In genomic region chr10:29285757-29286156, GRCm38 (mm10) we compare ENCODE assay signal across 20 mouse cellular contexts. TPM values are rescaled to one million over a fixed set of nuclear protein-coding genes. Genes with fewer than 3 reads are reported as not detected.
DNase-seq lines count a peak whose midpoint lies in the region; ATAC-seq and TF ChIP-seq lines count a peak whose summit lies in the region.
"Had no signal": no experiment of that assay in that cellular context is flagged by ENCODE, and none has a peak within 500 bp of the region (broad histone marks: within the 10 kb centered on the region; RNA-seq: fewer than 3 reads in every experiment).

No protein-coding gene starts in this region.

- no peaks in the 10 kb centered on the region for H3K9me3 ChIP-seq in intestine, embryonic 14.5 days (ENCODE audit: control insufficient read depth, low read length)
- no peaks in the 10 kb centered on the region for H3K9me3 ChIP-seq in intestine, postnatal 0 days (ENCODE audit: control insufficient read depth)
- H3K9me3 ChIP-seq in lung, postnatal 0 days (ENCODE audit: low read length), result no peaks in the 10 kb centered on the region
- no peaks in the 10 kb centered on the region for H3K9me3 ChIP-seq in stomach, postnatal 0 days (ENCODE audit: control insufficient read depth, low read length)
- H3K9me3 ChIP-seq: forebrain, embryonic 10.5 days; hindbrain, embryonic 13.5 days; midbrain, embryonic 13.5 days had no signal

- TF ChIP-seq EP300 in lung, postnatal 0 days (IDR thresholded peaks at IDR 0.05), result no peak
- no peak for TF ChIP-seq EP300 in stomach, postnatal 0 days (optimal IDR thresholded peaks at IDR 0.05)

- no peaks in the 10 kb centered on the region for H3K27me3 ChIP-seq in intestine, embryonic 14.5 days (replicated peaks; ENCODE audit: control insufficient read depth, insufficient read depth, low read length)
- no peaks in the 10 kb centered on the region for H3K27me3 ChIP-seq in intestine, postnatal 0 days (replicated peaks; ENCODE audit: control insufficient read depth, insufficient read depth, low read length)
- H3K27me3 ChIP-seq in lung, postnatal 0 days (replicated peaks; ENCODE audit: insufficient read depth, low read length), result no peaks in the 10 kb centered on the region
- no peaks in the 10 kb centered on the region for H3K27me3 ChIP-seq in stomach, postnatal 0 days (ENCODE audit: control insufficient read depth, insufficient read depth, low read length)
- H3K27me3 ChIP-seq: hindbrain, embryonic 13.5 days; midbrain, embryonic 13.5 days had no signal

- H3K36me3 ChIP-seq in intestine, embryonic 14.5 days (ENCODE audit: control insufficient read depth, insufficient read depth, low read length), result no peaks in the 10 kb centered on the region
- H3K36me3 ChIP-seq in intestine, postnatal 0 days (ENCODE audit: control insufficient read depth, insufficient read depth), result no peaks in the 10 kb centered on the region
- H3K36me3 ChIP-seq in lung, postnatal 0 days (ENCODE audit: insufficient read depth, low read length), result no peaks in the 10 kb centered on the region
- H3K36me3 ChIP-seq in stomach, postnatal 0 days (ENCODE audit: control insufficient read depth, insufficient read depth, low read length), result no peaks in the 10 kb centered on the region
- H3K36me3 ChIP-seq: forebrain, embryonic 10.5 days; hindbrain, embryonic 13.5 days; midbrain, embryonic 13.5 days had no signal

- H3K4me3 ChIP-seq in intestine, embryonic 14.5 days (ENCODE audit: low read depth, low read length), result no peak overlapping the region
- H3K4me3 ChIP-seq in intestine, postnatal 0 days (ENCODE audit: low read depth, low read length), result no peak overlapping the region
- no peak overlapping the region for H3K4me3 ChIP-seq in lung, postnatal 0 days (ENCODE audit: low read depth, low read length)
- H3K4me3 ChIP-seq in stomach, postnatal 0 days (ENCODE audit: low read depth, low read length), result no peak overlapping the region
- H3K4me3 ChIP-seq: forebrain, embryonic 10.5 days; hindbrain, embryonic 13.5 days; midbrain, embryonic 13.5 days; myocyte had no signal

- H3K9ac ChIP-seq in intestine, embryonic 14.5 days (ENCODE audit: low read length), result no peak overlapping the region
- no peak overlapping the region for H3K9ac ChIP-seq in intestine, postnatal 0 days (ENCODE audit: low read depth, low read length)
- no peak overlapping the region for H3K9ac ChIP-seq in lung, postnatal 0 days (replicated peaks; ENCODE audit: low read depth)
- H3K9ac ChIP-seq in stomach, postnatal 0 days (ENCODE audit: low read length), result no peak overlapping the region
- H3K9ac ChIP-seq: hindbrain, embryonic 13.5 days; midbrain, embryonic 13.5 days had no signal

- WGBS in intestine, embryonic 14.5 days, result 62% methylated on average over 1 of the region's 1 CpGs
- 73% methylated on average over 1 of the region's 1 CpGs for WGBS in intestine, postnatal 0 days
- WGBS in lung, postnatal 0 days, result 57% methylated on average over 1 of the region's 1 CpGs
- WGBS in stomach, postnatal 0 days, result 71% methylated on average over 1 of the region's 1 CpGs

- no peak for DNase-seq in intestine, embryonic 14.5 days (ENCODE audit: low spot score)
- DNase-seq in urinary bladder, postnatal 36 days (ENCODE audit: low spot score in 2 of 2), result peak; percentile 10 to 16
- no peak for DNase-seq in urinary bladder, postnatal 10 days (ENCODE audit: low spot score)
- peak; percentile 56 for DNase-seq in lung, postnatal 0 days (ENCODE audit: low spot score)
- peak; percentile 17 for DNase-seq in stomach, postnatal 0 days (ENCODE audit: low spot score)
- no peak for DNase-seq in spleen, adult 18-20 months
- DNase-seq in ovary, postnatal 36 days (ENCODE audit: low spot score), result no peak
- DNase-seq: cerebellum, adult 11-12 months; heart, adult 18-20 months; kidney, adult 2 months; liver; right cerebral cortex, adult 18-20 months; thymus, postnatal 4 days had no signal

- TF ChIP-seq CTCF in intestine, postnatal 0 days (IDR thresholded peaks at IDR 0.05; ENCODE audit: low read depth), result no peak
- TF ChIP-seq CTCF in lung, postnatal 0 days (IDR thresholded peaks at IDR 0.05), result no peak
- no peak for TF ChIP-seq CTCF in stomach, postnatal 0 days (IDR thresholded peaks at IDR 0.05; ENCODE audit: low read depth)

- no peak overlapping the region for H3K4me2 ChIP-seq in intestine, embryonic 14.5 days (ENCODE audit: low read length)
- H3K4me2 ChIP-seq in intestine, postnatal 0 days (replicated peaks; ENCODE audit: low read depth), result no peak overlapping the region
- no peak overlapping the region for H3K4me2 ChIP-seq in lung, postnatal 0 days (replicated peaks; ENCODE audit: low read depth, low read length)
- H3K4me2 ChIP-seq in stomach, postnatal 0 days (replicated peaks; ENCODE audit: low read depth), result no peak overlapping the region
- H3K4me2 ChIP-seq: hindbrain, embryonic 13.5 days; midbrain, embryonic 13.5 days had no signal

- H3K4me1 ChIP-seq in intestine, embryonic 14.5 days (replicated peaks; ENCODE audit: control insufficient read depth, insufficient read depth, low read length), result no peaks in the 10 kb centered on the region
- H3K4me1 ChIP-seq in intestine, postnatal 0 days (replicated peaks; ENCODE audit: control insufficient read depth, insufficient read depth, low read length), result no peaks in the 10 kb centered on the region
- no peaks in the 10 kb centered on the region for H3K4me1 ChIP-seq in lung, postnatal 0 days (ENCODE audit: insufficient read depth, low read depth, low read length)
- no peaks in the 10 kb centered on the region for H3K4me1 ChIP-seq in stomach, postnatal 0 days (replicated peaks; ENCODE audit: control insufficient read depth, insufficient read depth)
- H3K4me1 ChIP-seq: forebrain, embryonic 10.5 days; hindbrain, embryonic 13.5 days; midbrain, embryonic 13.5 days had no signal

- no peak overlapping the region for H3K27ac ChIP-seq in intestine, embryonic 14.5 days (ENCODE audit: low read depth)
- no peak overlapping the region for H3K27ac ChIP-seq in intestine, postnatal 0 days (ENCODE audit: low read depth, low read length)
- H3K27ac ChIP-seq in lung, postnatal 0 days (ENCODE audit: low read length), result no peak overlapping the region
- H3K27ac ChIP-seq in stomach, postnatal 0 days (replicated peaks), result no peak overlapping the region; the same call in 1 of the 2 replicates
- H3K27ac ChIP-seq: forebrain, embryonic 10.5 days; hindbrain, embryonic 13.5 days; macrophage; midbrain, embryonic 13.5 days had no signal

- peak; percentile 72 for ATAC-seq in intestine, embryonic 14.5 days (replicated peaks; ENCODE audit: low FRiP score, low TSS enrichment, low read depth)
- no peak for ATAC-seq in intestine, postnatal 0 days
- ATAC-seq in lung, postnatal 0 days, result peak; percentile 43
- ATAC-seq in stomach, postnatal 0 days (ENCODE audit: low FRiP score, low TSS enrichment), result no peak
- ATAC-seq: midbrain, embryonic 13.5 days; Patski had no signal

RNA-seq across cellular contexts. Expression of gene Echdc1, which starts 27.2 kb away (rescaled TPM):
- 27.5 and 30.2 TPM in 2 replicates for polyA plus RNA-seq in intestine, embryonic 14.5 days (2014; fragmentation: Nextera tagmentation; extraction: Ambion mirVana)
- 20.3 and 23.5 TPM in 2 replicates for polyA plus RNA-seq in intestine, postnatal 0 days (2015; fragmentation: Nextera tagmentation; extraction: Ambion mirVana)
- 14.7 and 15.1 TPM in 2 replicates for polyA plus RNA-seq in lung, postnatal 0 days (2015; fragmentation: Nextera tagmentation; extraction: Ambion mirVana)
- 27.4 and 29.4 TPM in 2 replicates for polyA plus RNA-seq in stomach, postnatal 0 days (2015; fragmentation: Nextera tagmentation; extraction: Ambion mirVana)

Comparison
In these comparisons a context has a peak if more than half of its experiments do, and no peak if none do; other contexts are left out.
1. ATAC-seq: peak in intestine, embryonic 14.5 days (single experiment) and lung, postnatal 0 days (single experiment); none in intestine, postnatal 0 days (single experiment) and stomach, postnatal 0 days (single experiment).
2. DNase-seq: peak in urinary bladder, postnatal 36 days (2 of 2), lung, postnatal 0 days (single experiment) and stomach, postnatal 0 days (single experiment); none in intestine, embryonic 14.5 days (single experiment), urinary bladder, postnatal 10 days (single experiment), spleen, adult 18-20 months (0 of 2) and ovary, postnatal 36 days (single experiment).